Mouse (Mus musculus) kidney, postnatal 0 days (tissue): ENCODE data around the gene Depdc5. TPM values are rescaled to one million over a fixed set of nuclear protein-coding genes. Genes with fewer than 3 reads are reported as not detected.
"Not testable (repeated sequence)": the region's sequence is repeated elsewhere in the genome, so short reads cannot be mapped to it uniquely, and the experiment has no call there.

Source experiments
- ATAC-seq: fragments of 200-750 bp; cut with Nextera tagmentation; replicated peaks from 2 replicates; pipeline ENCODE4 v1.8.0; 2017; ENCODE audit warnings: low read depth, moderate number of reproducible peaks, moderate TSS enrichment, moderate library complexity; ENCODE audit not compliant: low FRiP score
- DNase-seq: peaks from one replicate; pipeline ENCODE4 v3.0.0-alpha.2; 2016; ENCODE audit warnings: low spot score
- H3K27ac ChIP-seq: fragments of 300-500 bp; sonication (generic); 2 replicates; pipeline ENCODE4 v1.5.1; 2014; ENCODE audit warnings: mild to moderate bottlenecking
- H3K27me3 ChIP-seq: fragments of 300-500 bp; sonication (generic); 2 replicates; pipeline ENCODE4 v1.6.1; 2014; ENCODE audit warnings: low read length, mixed read lengths; ENCODE audit not compliant: insufficient read depth
- H3K36me3 ChIP-seq: fragments of 300-500 bp; sonication (generic); 2 replicates; pipeline ENCODE4 v1.6.1; 2014; ENCODE audit warnings: low read length, mixed read lengths; ENCODE audit not compliant: insufficient read depth
- H3K4me1 ChIP-seq: fragments of 300-500 bp; sonication (generic); replicated peaks from 2 replicates; pipeline ENCODE4 v1.6.1; 2014; ENCODE audit warnings: antibody characterized with exemption, low read length, mixed read lengths; ENCODE audit not compliant: insufficient read depth
- H3K4me2 ChIP-seq: fragments of 300-500 bp; sonication (generic); 2 replicates; pipeline ENCODE4 v1.6.1; 2014; ENCODE audit warnings: mild to moderate bottlenecking, low read length, moderate library complexity, mixed read lengths
- H3K4me3 ChIP-seq: fragments of 300-500 bp; sonication (generic); replicated peaks from 2 replicates; pipeline ENCODE4 v1.5.1; 2014; ENCODE audit warnings: low read depth, low read length
- H3K9ac ChIP-seq: fragments of 300-500 bp; sonication (generic); 2 replicates; pipeline ENCODE4 v1.6.1; 2014; ENCODE audit warnings: low read depth, low read length
- H3K9me3 ChIP-seq: fragments of 300-500 bp; sonication (generic); replicated peaks from 2 replicates; pipeline ENCODE4 v1.6.1; 2016; ENCODE audit warnings: low read length, inconsistent platforms, mixed read lengths
- CTCF ChIP-seq: IDR thresholded peaks from 2 replicates; pipeline ENCODE4 v1.5.1; 2016; ENCODE audit warnings: antibody characterized with exemption, low read depth, mild to moderate bottlenecking, moderate library complexity
- WGBS: fragments of 180-500 bp; shearing (Covaris S2); extraction: QIAGEN DNeasy Blood & Tissue Kit; methylation state at CpG from one replicate; pipeline ENCODE4 v1.1.7; 2014; 5-methylcytosine and 5-hydroxymethylcytosine counted together
- polyA plus RNA-seq: library from polyadenylated mRNA; unstranded; fragments of >200 nt; fragmentation: Nextera tagmentation; extraction: Ambion mirVana; gene quantifications from 2 replicates; pipeline ENCODE4 v1.2.1, GENCODE M21; 2015

The Depdc5 gene
- polyA plus RNA-seq, 1 experiment from 2014 or later = 9.6 TPM

DNA sequence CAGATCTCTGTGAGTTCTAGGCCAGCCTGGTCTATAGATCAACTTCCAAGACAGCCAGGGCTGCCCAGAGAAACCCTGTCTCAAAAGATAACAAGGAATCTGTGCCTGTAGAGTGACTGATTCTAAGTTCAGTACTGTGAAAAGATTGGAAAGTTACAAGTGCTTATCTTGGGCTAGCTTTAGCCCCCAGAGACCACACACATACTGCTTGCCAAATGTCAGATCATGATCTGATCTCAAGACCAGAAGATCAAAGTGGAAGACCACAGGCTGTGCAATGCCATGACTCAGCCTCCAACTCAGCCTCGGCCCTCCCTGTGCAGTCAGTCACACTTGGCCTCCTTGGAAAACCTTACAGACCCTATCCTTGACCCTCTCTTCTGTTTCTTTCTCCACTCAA lies 29.0 kb upstream of the Depdc5 start:
- DNase-seq = no peak
- Histone ChIP-seq H3K4me2 (no peak overlapping the region), H3K4me1 (no peaks in the 10 kb centered on the region), H3K9ac (no peak overlapping the region), H3K4me3 (no peak overlapping the region), H3K27ac (no peak overlapping the region), H3K9me3 (no peaks in the 10 kb centered on the region), H3K27me3 (no peaks in the 10 kb centered on the region), H3K36me3 (peaks cover 36% of the 10 kb centered on the region)
- no peak for ATAC-seq
- TF ChIP-seq CTCF = no peak
- 81% methylated on average over 1 of the region's 1 CpGs for WGBS

- H3K4me2 ChIP-seq = no peak overlapping the region
Observed at GRCm38 (mm10) chr5:32836976-32837375, 26.5 kb upstream of the Depdc5 start.

GRCm38 (mm10) chr5:32840029-32840428 lies 23.5 kb upstream of the Depdc5 start:
- no peak overlapping the region for H3K9ac ChIP-seq
- peaks cover 32% of the 10 kb centered on the region for H3K36me3 ChIP-seq
- no peak overlapping the region for H3K27ac ChIP-seq
- H3K9me3 ChIP-seq = no peaks in the 10 kb centered on the region
- TF ChIP-seq CTCF = peak; percentile 35; the same call in 1 of the 2 replicates
- DNase-seq (no peak), ATAC-seq (no peak)
- no peak overlapping the region for H3K4me3 ChIP-seq
- 94% methylated on average over 2 of the region's 2 CpGs for WGBS
- no peaks in the 10 kb centered on the region for H3K27me3 ChIP-seq
- H3K4me2 ChIP-seq = no peak overlapping the region
- no peaks in the 10 kb centered on the region for H3K4me1 ChIP-seq

More at GRCm38 (mm10) chr5:32836976-32837375, 26.5 kb upstream of the Depdc5 start:
- no peaks in the 10 kb centered on the region for H3K4me1 ChIP-seq
- no peak overlapping the region for H3K27ac ChIP-seq
- DNase-seq (no peak), ATAC-seq (no peak)
- H3K9ac ChIP-seq = no peak overlapping the region
- H3K36me3 ChIP-seq = peaks cover 29% of the 10 kb centered on the region; the same call in 1 of the 2 replicates
- WGBS = 92% methylated on average over 5 of the region's 5 CpGs
- TF ChIP-seq CTCF = no peak
- H3K9me3 ChIP-seq = no peaks in the 10 kb centered on the region
- no peak overlapping the region for H3K4me3 ChIP-seq
- H3K27me3 ChIP-seq = no peaks in the 10 kb centered on the region

- Histone ChIP-seq H3K9ac (no peak overlapping the region), H3K27ac (no peak overlapping the region), H3K4me2 (no peak overlapping the region), H3K4me1 (0 out of 2 replicates have a peak, but pooled peaks cover 3% of the 10 kb centered on the region), H3K27me3 (no peaks in the 10 kb centered on the region), H3K9me3 (no peaks in the 10 kb centered on the region), H3K4me3 (no peak overlapping the region), H3K36me3 (0 out of 2 replicates have a peak, but pooled peaks cover 3% of the 10 kb centered on the region)
- ATAC-seq = no peak
- TF ChIP-seq CTCF = no peak
- WGBS = 94% methylated on average over 3 of the region's 3 CpGs
- DNase-seq = no peak
Observed at GRCm38 (mm10) chr5:32849178-32849577, 14.3 kb upstream of the Depdc5 start.

- not testable (repeated sequence) for H3K4me3 ChIP-seq
Observed at GRCm38 (mm10) chr5:32849580-32849979, 13.9 kb upstream of the Depdc5 start.

DNA sequence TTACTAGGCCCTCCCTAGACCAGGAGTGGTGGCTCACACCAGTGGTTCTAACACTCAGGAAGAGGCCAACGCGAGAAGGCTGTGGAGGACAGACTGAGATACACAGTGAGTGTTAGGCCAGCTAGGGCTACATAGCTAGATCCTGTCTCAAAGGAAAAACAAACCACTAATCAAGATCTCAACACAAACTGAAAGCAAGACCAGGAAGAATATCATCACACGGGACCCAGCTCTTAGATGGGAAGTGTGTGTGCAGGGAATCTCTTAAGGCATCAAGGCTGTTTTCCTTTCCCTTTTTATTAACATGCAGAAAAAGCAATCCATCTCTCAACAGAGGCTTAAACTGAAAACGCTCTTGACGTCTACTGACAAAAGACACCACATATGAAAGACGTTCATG lies 11.5 kb upstream of the Depdc5 start:
- Histone ChIP-seq H3K4me3 (no peak overlapping the region; the same call in 1 of the 2 replicates), H3K9me3 (no peaks in the 10 kb centered on the region), H3K27me3 (no peaks in the 10 kb centered on the region), H3K9ac (peak overlapping the region; percentile 9; the same call in 1 of the 2 replicates), H3K4me1 (0 out of 2 replicates have a peak, but pooled peaks cover 3% of the 10 kb centered on the region), H3K27ac (peak overlapping the region; percentile 27), H3K4me2 (peak overlapping the region; percentile 78), H3K36me3 (no peaks in the 10 kb centered on the region)
- no peak for ATAC-seq
- 33% methylated on average over 6 of the region's 6 CpGs for WGBS
- no peak for TF ChIP-seq CTCF
- DNase-seq = peak; percentile 46

More at GRCm38 (mm10) chr5:32849580-32849979, 13.9 kb upstream of the Depdc5 start:
- not testable (repeated sequence) for ATAC-seq, H3K9me3 ChIP-seq, H3K9ac ChIP-seq, DNase-seq, H3K27ac ChIP-seq, H3K4me2 ChIP-seq, H3K4me1 ChIP-seq, H3K27me3 ChIP-seq, H3K36me3 ChIP-seq
- WGBS = 93% methylated on average over 3 of the region's 3 CpGs
